ENCODE assay signal across 8 mouse cellular contexts in genomic region chr11:64600201-64601102, GRCm38 (mm10).
DNase-seq lines count a peak whose midpoint lies in the region; ATAC-seq and TF ChIP-seq lines count a peak whose summit lies in the region.

No protein-coding gene starts in this region.

- DNase-seq in MEL-GATA-1-ER (ENCODE audit: extremely low read depth, low read depth): peak; percentile 36
- peak; percentile 60 for DNase-seq in hindbrain, postnatal 0 days (ENCODE audit: low spot score)
- DNase-seq in limb, embryonic 14.5 days (ENCODE audit: low spot score): peak; percentile 80
- DNase-seq in monocyte, adult 2 months (ENCODE audit: low read depth in 1 of 2, low spot score in 2 of 2): peak; percentile 17 to 20
- DNase-seq in urinary bladder, postnatal 10 days (ENCODE audit: low spot score): no peak

- H3K27ac ChIP-seq in forebrain, embryonic 13.5 days: 0 out of 2 replicates have a peak overlapping the region, but pooled peaks have one; percentile 19
- no peak overlapping the region for H3K27ac ChIP-seq in forebrain, embryonic 12.5 days
- H3K27ac ChIP-seq in hindbrain, postnatal 0 days: no peak overlapping the region
- H3K27ac ChIP-seq in limb, embryonic 14.5 days (replicated peaks; ENCODE audit: low read depth, low read length): no peak overlapping the region

- WGBS in forebrain, embryonic 13.5 days: 44% methylated on average over 10 of the region's 10 CpGs
- WGBS in forebrain, embryonic 12.5 days: 61% methylated on average over 10 of the region's 10 CpGs
- WGBS in hindbrain, postnatal 0 days: 30% methylated on average over 10 of the region's 10 CpGs
- 52% methylated on average over 10 of the region's 10 CpGs for WGBS in limb, embryonic 14.5 days

- H3K9me3 ChIP-seq in forebrain, embryonic 13.5 days (replicated peaks): no peaks in the 10 kb centered on the region
- H3K9me3 ChIP-seq in forebrain, embryonic 12.5 days: no peaks in the 10 kb centered on the region
- no peaks in the 10 kb centered on the region for H3K9me3 ChIP-seq in hindbrain, postnatal 0 days (ENCODE audit: low read length)
- no peaks in the 10 kb centered on the region for H3K9me3 ChIP-seq in limb, embryonic 14.5 days (ENCODE audit: control insufficient read depth, low read length)

- H3K36me3 ChIP-seq in forebrain, embryonic 13.5 days (ENCODE audit: poor library complexity, severe bottlenecking): no peaks in the 10 kb centered on the region
- no peaks in the 10 kb centered on the region for H3K36me3 ChIP-seq in forebrain, embryonic 12.5 days (replicated peaks)
- H3K36me3 ChIP-seq in hindbrain, postnatal 0 days (ENCODE audit: insufficient read depth, low read length): no peaks in the 10 kb centered on the region
- no peaks in the 10 kb centered on the region for H3K36me3 ChIP-seq in limb, embryonic 14.5 days (ENCODE audit: control insufficient read depth, insufficient read depth, low read length)

- no peak for TF ChIP-seq CTCF in hindbrain, postnatal 0 days (IDR thresholded peaks at IDR 0.05; ENCODE audit: low read depth)

- no peak overlapping the region for H3K9ac ChIP-seq in forebrain, embryonic 13.5 days
- no peak overlapping the region for H3K9ac ChIP-seq in forebrain, embryonic 12.5 days
- H3K9ac ChIP-seq in hindbrain, postnatal 0 days (replicated peaks; ENCODE audit: low read length): no peak overlapping the region
- H3K9ac ChIP-seq in limb, embryonic 14.5 days (ENCODE audit: low read depth, low read length, severe bottlenecking): no peak overlapping the region

- H3K4me1 ChIP-seq in forebrain, embryonic 13.5 days: peaks cover 14% of the 10 kb centered on the region
- peaks cover 10% of the 10 kb centered on the region for H3K4me1 ChIP-seq in forebrain, embryonic 12.5 days
- no peaks in the 10 kb centered on the region for H3K4me1 ChIP-seq in hindbrain, postnatal 0 days (ENCODE audit: insufficient read depth, low read length)
- peaks cover 7% of the 10 kb centered on the region for H3K4me1 ChIP-seq in limb, embryonic 14.5 days (ENCODE audit: control insufficient read depth, insufficient read depth, low read length)

- H3K4me3 ChIP-seq in forebrain, embryonic 13.5 days: no peak overlapping the region
- H3K4me3 ChIP-seq in forebrain, embryonic 12.5 days (replicated peaks): no peak overlapping the region
- H3K4me3 ChIP-seq in hindbrain, postnatal 0 days (ENCODE audit: low read length): no peak overlapping the region
- no peak overlapping the region for H3K4me3 ChIP-seq in limb, embryonic 14.5 days (replicated peaks; ENCODE audit: low read length)

- TF ChIP-seq POLR2A in limb, embryonic 14.5 days (IDR thresholded peaks at IDR 0.05; ENCODE audit: borderline replicate concordance, extremely low read depth, insufficient read depth, insufficient read length): no peak

- ATAC-seq in forebrain, embryonic 13.5 days: peak; percentile 80
- ATAC-seq in forebrain, embryonic 12.5 days (ENCODE audit: low FRiP score): no peak
- ATAC-seq in granulocyte monocyte progenitor cell, adult 5-6 weeks (replicated peaks; ENCODE audit: poor library complexity, severe bottlenecking): peak; percentile 99
- ATAC-seq in hindbrain, postnatal 0 days: peak; percentile 58; the same call in 1 of the 2 replicates
- ATAC-seq in limb, embryonic 14.5 days (ENCODE audit: low FRiP score, low read depth): peak; percentile 30; the same call in 1 of the 2 replicates

- 0 out of 2 replicates have a peak, but pooled peaks cover 2% of the 10 kb centered on the region for H3K27me3 ChIP-seq in forebrain, embryonic 13.5 days
- H3K27me3 ChIP-seq in forebrain, embryonic 12.5 days: no peaks in the 10 kb centered on the region
- H3K27me3 ChIP-seq in hindbrain, postnatal 0 days (ENCODE audit: insufficient read depth, low read length): no peaks in the 10 kb centered on the region
- no peaks in the 10 kb centered on the region for H3K27me3 ChIP-seq in limb, embryonic 14.5 days (ENCODE audit: control insufficient read depth, insufficient read depth, low read length)

- H3K4me2 ChIP-seq in forebrain, embryonic 13.5 days: no peak overlapping the region
- no peak overlapping the region for H3K4me2 ChIP-seq in forebrain, embryonic 12.5 days
- H3K4me2 ChIP-seq in hindbrain, postnatal 0 days (ENCODE audit: low read depth, low read length): no peak overlapping the region
- no peak overlapping the region for H3K4me2 ChIP-seq in limb, embryonic 14.5 days (replicated peaks; ENCODE audit: low read depth, low read length, severe bottlenecking)
